31 mouse cellular contexts compared by ENCODE assay signal in the genomic region with DNA sequence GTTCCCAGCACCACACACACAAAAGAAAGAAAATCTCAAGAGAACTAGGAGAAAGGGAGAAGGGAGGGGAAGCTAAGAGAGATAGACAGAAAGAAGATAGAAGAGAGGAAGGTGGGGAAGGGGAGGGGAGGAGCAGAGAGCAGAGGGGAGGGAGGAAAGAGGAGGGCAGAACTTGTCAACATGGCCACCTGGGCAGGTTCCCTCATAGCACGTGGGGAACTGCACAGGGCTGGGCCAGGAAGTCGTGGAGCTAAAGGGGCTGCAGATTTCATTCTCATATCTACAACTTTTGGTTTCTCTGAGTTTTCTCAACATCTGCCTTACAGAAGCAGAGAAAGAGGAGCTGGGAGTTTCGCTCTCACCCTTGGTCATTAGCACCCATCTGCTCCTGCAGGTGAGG. TPM values are rescaled to one million over a fixed set of nuclear protein-coding genes. Genes with fewer than 3 reads are reported as not detected.
"Had no signal": no experiment of that assay in that cellular context is flagged by ENCODE, and none has a peak within 500 bp of the region (broad histone marks: within the 10 kb centered on the region; RNA-seq: fewer than 3 reads in every experiment).

No protein-coding gene starts in this region.

- DNase-seq: kidney, adult 2 months; kidney, postnatal 36 days; layer of hippocampus, postnatal 36 days; liver, embryonic 13.5 days; lung, adult 2 months; lung, postnatal 14 days; lung, postnatal 4 days; midbrain, embryonic 14.5 days; right cerebral cortex, adult 18-20 months; right cerebral cortex, postnatal 14 days; right cerebral cortex, postnatal 4 days had no signal

- H3K4me2 ChIP-seq: liver, embryonic 13.5 days; midbrain, embryonic 11.5 days; stomach, embryonic 15.5 days had no signal

- H3K9me3 ChIP-seq: liver, embryonic 13.5 days; stomach, embryonic 15.5 days had no signal

- ATAC-seq: intestine, postnatal 0 days had no signal

- H3K4me3 ChIP-seq: left cerebral cortex, adult 2 months; liver, embryonic 13.5 days; stomach, embryonic 15.5 days had no signal

- H3K36me3 ChIP-seq: liver, embryonic 13.5 days; stomach, embryonic 15.5 days had no signal

- H3K9ac ChIP-seq: liver, embryonic 13.5 days; stomach, embryonic 15.5 days had no signal

- H3K27ac ChIP-seq: kidney, postnatal 0 days; left cerebral cortex, adult 2 months; liver, embryonic 13.5 days; stomach, embryonic 15.5 days had no signal

- H3K27me3 ChIP-seq: liver, embryonic 13.5 days; stomach, embryonic 15.5 days had no signal

- H3K4me1 ChIP-seq: liver, embryonic 13.5 days had no signal

RNA-seq across cellular contexts. Expression of a gene that starts 49.5 kb away (rescaled TPM):
- total RNA-seq: layer of hippocampus, adult 8-10 months; layer of hippocampus, postnatal 10 days; layer of hippocampus, postnatal 36 days; left cerebral cortex, adult 2 months; left cerebral cortex, postnatal 10 days; left cerebral cortex, postnatal 36 days; liver, adult 2 months; megakaryocyte progenitor cell, adult 5-6 weeks; megakaryocyte-erythroid progenitor cell, adult 5-6 weeks; midbrain, postnatal 0 days had no signal
- polyA plus RNA-seq: intestine, postnatal 0 days; kidney, adult 2 months; kidney, embryonic 14.5 days; kidney, postnatal 0 days; limb, embryonic 11.5 days; limb, embryonic 14.5 days; liver, adult 2 months; liver, embryonic 13.5 days; liver, embryonic 16.5 days; lung, adult 2 months; lung, embryonic 16.5 days; midbrain, embryonic 11.5 days; midbrain, embryonic 14.5 days; midbrain, postnatal 0 days; neural tube, embryonic 11.5 days; neural tube, embryonic 14.5 days; stomach, embryonic 15.5 days had no signal
